Mouse (Mus musculus): Measurements from ENCODE around the gene Sf3a3. TPM values are rescaled to one million over a fixed set of nuclear protein-coding genes. Genes with fewer than 3 reads are reported as not detected.

Sf3a3 gene
- total and polyA plus RNA-seq, 3 experiments = 127 to 295 (median 144) TPM

DNA sequence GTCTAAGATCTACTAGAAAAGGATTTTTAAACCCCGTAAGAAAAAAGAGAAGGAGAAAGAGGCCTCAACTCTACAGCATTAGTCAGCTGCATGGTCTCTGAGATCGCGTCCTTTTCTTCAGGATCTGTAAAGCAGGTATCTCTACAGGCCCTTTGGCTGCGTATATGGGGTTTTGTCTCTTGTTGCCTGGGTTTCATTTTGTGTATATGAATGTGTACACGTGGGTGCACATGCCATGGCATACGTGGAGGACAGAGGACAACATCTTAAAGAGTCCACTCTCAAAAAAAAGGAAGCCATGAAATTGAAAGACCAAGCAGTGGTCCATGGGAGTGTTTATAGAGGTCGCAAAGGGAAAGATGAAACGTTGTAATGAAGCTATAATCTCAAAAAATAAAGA, 23.1 kb upstream of the Sf3a3 start:
- Histone ChIP-seq H3K27ac (ENCODE audit: control insufficient read depth, low read depth, low read length) (peak overlapping the region; percentile 35; the same call in 1 of the 2 replicates), H3K9ac (ENCODE audit: control insufficient read depth, low read depth, low read length, poor library complexity, severe bottlenecking) (peak overlapping the region; percentile 93)

DNA sequence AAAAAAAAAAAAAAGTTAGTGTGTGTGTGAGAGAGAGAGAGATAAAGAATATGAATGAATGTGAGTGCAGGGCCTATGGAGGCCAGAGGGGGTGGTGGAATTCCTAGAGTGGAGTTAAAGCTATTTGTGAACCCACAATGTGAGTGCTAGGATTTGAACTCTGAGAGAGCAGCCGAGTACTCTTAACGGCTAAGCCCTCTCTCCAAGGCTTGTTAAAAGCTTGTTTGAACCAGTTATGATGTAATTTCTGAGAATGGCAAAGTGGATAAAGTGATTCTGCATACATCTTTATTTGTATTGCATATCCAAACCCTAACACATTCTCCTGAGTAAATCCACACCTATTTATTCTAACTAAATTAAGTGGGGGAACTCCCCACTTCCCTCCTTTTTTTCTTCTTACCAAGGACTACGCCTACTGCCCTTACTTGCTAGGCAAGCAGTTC, 22.1 kb upstream of the Sf3a3 start:
- Histone ChIP-seq H3K4me1 (ENCODE audit: control insufficient read depth in 1 of 2, insufficient read depth in 2 of 2, low read length in 2 of 2) (peaks cover 2 to 25% of the 10 kb centered on the region in 2 experiments; a peak in 3 of 4 replicates), H3K27ac (ENCODE audit: control insufficient read depth, low read depth, low read length) (peak overlapping the region; percentile 62)

More for the DNA sequence above, 23.1 kb upstream of the Sf3a3 start:
- Histone ChIP-seq H3K27me3 (ENCODE audit: control insufficient read depth in 1 of 2, insufficient read depth in 2 of 2, low read length in 2 of 2) (no peaks in the 10 kb centered on the region), H3K79me2 (ENCODE audit: control insufficient read depth, insufficient read depth, low read length, poor library complexity) (peaks cover 46% of the 10 kb centered on the region), H3K9me3 (replicated peaks; ENCODE audit: insufficient read depth, low read length) (no peaks in the 10 kb centered on the region), H3K4me3 (ENCODE audit: control insufficient read depth in 1 of 2, insufficient read depth in 1 of 2, low read depth in 2 of 2, low read length in 2 of 2) (peak overlapping the region; percentile 10 to 20; a peak in 3 of 4 replicates), H3K4me1 (ENCODE audit: control insufficient read depth in 1 of 2, insufficient read depth in 2 of 2, low read length in 2 of 2) (peaks cover 2 to 25% of the 10 kb centered on the region in 2 experiments; a peak in 3 of 4 replicates), H3K36me3 (ENCODE audit: control insufficient read depth in 1 of 2, insufficient read depth in 2 of 2, low read length in 2 of 2) (peaks cover 2 to 24% of the 10 kb centered on the region in 2 experiments)
- peak; percentile 60 for DNase-seq (ENCODE audit: low read depth, low spot score)
- TF ChIP-seq EP300 (IDR thresholded peaks at IDR 0.05; ENCODE audit: low read depth in 1 of 2, low read length in 2 of 2) (0 out of 4 replicates have a peak, but pooled peaks of 1 of the 2 experiments have one; percentile 3), GATA1 (IDR thresholded peaks at IDR 0.05; ENCODE audit: low read depth, low read length) (peak; percentile 0; the same call in 1 of the 2 replicates), RAD21 (IDR thresholded peaks at IDR 0.05; ENCODE audit: low read depth, low read length) (no peak), MYC (IDR thresholded peaks at IDR 0.05; ENCODE audit: low read depth, low read length) (0 out of 2 replicates have a peak, but pooled peaks have one; percentile 29), ZNF384 (IDR thresholded peaks at IDR 0.05; ENCODE audit: low read depth, low read length) (0 out of 2 replicates have a peak, but pooled peaks have one; percentile 1), E2F4 (IDR thresholded peaks at IDR 0.05; ENCODE audit: borderline replicate concordance, low read depth, low read length) (no peak), USF1 (IDR thresholded peaks at IDR 0.05; ENCODE audit: low read depth, low read length) (no peak), NELFE (IDR thresholded peaks at IDR 0.05; ENCODE audit: low read depth, low read length) (no peak), MXI1 (IDR thresholded peaks at IDR 0.05; ENCODE audit: low read depth, low read length) (peak; percentile 58)

GRCm38 (mm10) chr4:124693135-124693894, 21.3 kb upstream of the Sf3a3 start, which contains the start of gene Utp11:
Utp11 (minus strand) TSS chr4:124693600.
- peak within 1 kb of the TSS; percentile 93 for H3K9ac ChIP-seq (ENCODE audit: control insufficient read depth, low read depth, low read length, poor library complexity, severe bottlenecking)
- H3K4me1 ChIP-seq (ENCODE audit: control insufficient read depth in 1 of 2, insufficient read depth in 2 of 2, low read length in 2 of 2) = peaks cover 2 to 25% of the 10 kb centered on the region in 2 experiments; a peak in 3 of 4 replicates
- peaks cover under 1 to 24% of the 10 kb centered on the region in 2 experiments; a peak in 3 of 4 replicates for H3K36me3 ChIP-seq (ENCODE audit: control insufficient read depth in 1 of 2, insufficient read depth in 2 of 2, low read length in 2 of 2)
- H3K27me3 ChIP-seq (ENCODE audit: control insufficient read depth in 1 of 2, insufficient read depth in 2 of 2, low read length in 2 of 2) = no peaks in the 10 kb centered on the region
- peaks cover 38% of the 10 kb centered on the region for H3K79me2 ChIP-seq (ENCODE audit: control insufficient read depth, insufficient read depth, low read length, poor library complexity)
- no peaks in the 10 kb centered on the region for H3K9me3 ChIP-seq (replicated peaks; ENCODE audit: insufficient read depth, low read length)
- peak within 1 kb of the TSS; percentile 62 for H3K27ac ChIP-seq (ENCODE audit: control insufficient read depth, low read depth, low read length)
- H3K4me3 ChIP-seq (ENCODE audit: control insufficient read depth in 1 of 2, insufficient read depth in 1 of 2, low read depth in 2 of 2, low read length in 2 of 2) = peak within 1 kb of the TSS; percentile 91 to 99
- DNase-seq (ENCODE audit: low read depth, low spot score) = peak; percentile 95
- TF ChIP-seq TAL1 (IDR thresholded peaks at IDR 0.05; ENCODE audit: low read length) = no peak
- TF ChIP-seq MYB (IDR thresholded peaks at IDR 0.05; ENCODE audit: low read depth, low read length) = no peak
- TF ChIP-seq CTCF (IDR thresholded peaks at IDR 0.05 in 2 of 3, conservative IDR thresholded peaks at IDR 0.05 in 1 of 3; ENCODE audit: control insufficient read depth in 1 of 3, insufficient read depth in 1 of 3, low read depth in 2 of 3, low read length in 3 of 3, poor library complexity in 1 of 3, severe bottlenecking in 1 of 3) = no peak
- TF ChIP-seq MAX (IDR thresholded peaks at IDR 0.05; ENCODE audit: low read length) = peak; percentile 67
- TF ChIP-seq JUND (IDR thresholded peaks at IDR 0.05; ENCODE audit: low read depth, low read length) = no peak
- peak; percentile 41; the same call in 1 of the 2 replicates for TF ChIP-seq NRF1 (IDR thresholded peaks at IDR 0.05; ENCODE audit: insufficient read depth, low read depth, low read length, poor library complexity, severe bottlenecking)
- peak; percentile 80 for TF ChIP-seq SIN3A (IDR thresholded peaks at IDR 0.05; ENCODE audit: low read length)
- peak; percentile 82 for TF ChIP-seq MXI1 (IDR thresholded peaks at IDR 0.05; ENCODE audit: low read depth, low read length)
- TF ChIP-seq KAT2A (conservative IDR thresholded peaks at IDR 0.05; ENCODE audit: low read depth, low read length) = peak; percentile 95
- TF ChIP-seq CHD2 (IDR thresholded peaks at IDR 0.05; ENCODE audit: low read length) = peak; percentile 64
- TF ChIP-seq CHD1 (IDR thresholded peaks at IDR 0.05; ENCODE audit: low read depth, low read length) = no peak
- peak; percentile 78 for TF ChIP-seq ELF1 (IDR thresholded peaks at IDR 0.05; ENCODE audit: low read depth, low read length)
- TF ChIP-seq ZMIZ1 (IDR thresholded peaks at IDR 0.05; ENCODE audit: low read depth, low read length) = peak; percentile 41; the same call in 1 of the 2 replicates
- no peak; the same call in 1 of the 2 replicates for TF ChIP-seq USF1 (IDR thresholded peaks at IDR 0.05; ENCODE audit: low read depth, low read length)
- peak; percentile 71 for TF ChIP-seq POLR2AphosphoS2 (IDR thresholded peaks at IDR 0.05; ENCODE audit: low read length)
- TF ChIP-seq RCOR1 (IDR thresholded peaks at IDR 0.05; ENCODE audit: low read depth, low read length) = no peak
- peak; percentile 59; the same call in 1 of the 2 replicates for TF ChIP-seq MYC (IDR thresholded peaks at IDR 0.05; ENCODE audit: low read depth, low read length)

More for the DNA sequence above, 22.1 kb upstream of the Sf3a3 start:
- H3K9me3 ChIP-seq (replicated peaks; ENCODE audit: insufficient read depth, low read length) = no peaks in the 10 kb centered on the region
- H3K36me3 ChIP-seq (ENCODE audit: control insufficient read depth in 1 of 2, insufficient read depth in 2 of 2, low read length in 2 of 2) = peaks cover 2 to 24% of the 10 kb centered on the region in 2 experiments
- H3K27me3 ChIP-seq (ENCODE audit: control insufficient read depth in 1 of 2, insufficient read depth in 2 of 2, low read length in 2 of 2) = no peaks in the 10 kb centered on the region
- H3K4me3 ChIP-seq (ENCODE audit: control insufficient read depth in 1 of 2, insufficient read depth in 1 of 2, low read depth in 2 of 2, low read length in 2 of 2) = peak overlapping the region; percentile 91 to 99
- peak overlapping the region; percentile 93 for H3K9ac ChIP-seq (ENCODE audit: control insufficient read depth, low read depth, low read length, poor library complexity, severe bottlenecking)
- DNase-seq (ENCODE audit: low read depth, low spot score) = peak; percentile 51
- H3K79me2 ChIP-seq (ENCODE audit: control insufficient read depth, insufficient read depth, low read length, poor library complexity) = peaks cover 43% of the 10 kb centered on the region
- TF ChIP-seq SIN3A (IDR thresholded peaks at IDR 0.05; ENCODE audit: low read length) = no peak
- peak; percentile 76 for TF ChIP-seq ZNF384 (IDR thresholded peaks at IDR 0.05; ENCODE audit: low read depth, low read length)

All from MEL (cell line).